Mouse (Mus musculus) kidney, postnatal 14 days (tissue): Measurements from ENCODE around the gene Zbtb8b.
"Not testable (repeated sequence)": the region's sequence is repeated elsewhere in the genome, so short reads cannot be mapped to it uniquely, and the experiment has no call there.

ENCODE experiments used
- DNase-seq: peaks from one replicate; pipeline ENCODE4 v3.0.0; 2022; ENCODE audit warnings: mixed read lengths

Zbtb8b gene

GRCm38 (mm10) chr4:129410991-129411390 lies 29.7 kb downstream of the Zbtb8b start:
- DNase-seq, result no peak

- DNase-seq, result not testable (repeated sequence)
Measured at GRCm38 (mm10) chr4:129410532-129410931, 30.1 kb downstream of the Zbtb8b start.

GRCm38 (mm10) chr4:129406447-129406846 lies 34.2 kb downstream of the Zbtb8b start:
- DNase-seq, result peak; percentile 86

DNA sequence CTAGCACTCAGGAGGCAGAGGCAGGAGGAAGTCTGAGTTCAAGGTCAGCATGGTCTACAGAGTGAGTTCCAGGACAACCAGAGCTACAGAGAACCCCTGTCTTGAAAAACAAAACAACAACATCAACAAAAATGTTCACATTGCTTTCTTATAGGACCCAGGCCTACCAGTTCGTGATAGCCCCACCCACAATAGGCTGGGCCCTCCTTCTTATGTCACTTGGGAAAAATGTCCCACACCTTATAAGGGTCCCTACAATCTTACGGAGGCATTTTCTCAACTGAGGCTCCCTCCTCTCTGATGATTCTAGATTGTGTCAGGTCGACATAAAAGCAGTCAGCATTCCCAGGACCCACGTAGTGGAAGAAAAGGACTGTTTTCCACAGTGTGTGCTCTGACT lies 40.8 kb downstream of the Zbtb8b start:
- DNase-seq, result no peak

DNA sequence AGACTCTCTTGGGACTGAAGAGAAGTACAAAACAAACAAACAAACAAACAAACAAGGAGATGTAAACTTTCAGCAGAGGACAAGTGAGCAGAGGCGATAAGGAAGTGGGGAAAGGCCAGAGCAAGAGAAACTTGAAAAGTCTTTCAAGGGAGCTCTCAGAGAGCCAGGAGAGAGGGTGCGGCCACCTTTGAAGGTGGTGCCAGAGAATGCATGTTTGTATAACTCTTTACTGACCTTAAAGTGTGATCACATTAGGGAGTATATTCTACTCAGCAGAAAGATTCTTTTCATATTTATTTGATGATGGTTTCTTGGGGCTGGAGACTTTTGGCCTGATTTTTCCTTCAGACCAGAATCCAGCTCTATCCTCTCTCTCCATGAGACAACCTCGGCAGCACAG lies 43.7 kb downstream of the Zbtb8b start:
- DNase-seq, result no peak

DNA sequence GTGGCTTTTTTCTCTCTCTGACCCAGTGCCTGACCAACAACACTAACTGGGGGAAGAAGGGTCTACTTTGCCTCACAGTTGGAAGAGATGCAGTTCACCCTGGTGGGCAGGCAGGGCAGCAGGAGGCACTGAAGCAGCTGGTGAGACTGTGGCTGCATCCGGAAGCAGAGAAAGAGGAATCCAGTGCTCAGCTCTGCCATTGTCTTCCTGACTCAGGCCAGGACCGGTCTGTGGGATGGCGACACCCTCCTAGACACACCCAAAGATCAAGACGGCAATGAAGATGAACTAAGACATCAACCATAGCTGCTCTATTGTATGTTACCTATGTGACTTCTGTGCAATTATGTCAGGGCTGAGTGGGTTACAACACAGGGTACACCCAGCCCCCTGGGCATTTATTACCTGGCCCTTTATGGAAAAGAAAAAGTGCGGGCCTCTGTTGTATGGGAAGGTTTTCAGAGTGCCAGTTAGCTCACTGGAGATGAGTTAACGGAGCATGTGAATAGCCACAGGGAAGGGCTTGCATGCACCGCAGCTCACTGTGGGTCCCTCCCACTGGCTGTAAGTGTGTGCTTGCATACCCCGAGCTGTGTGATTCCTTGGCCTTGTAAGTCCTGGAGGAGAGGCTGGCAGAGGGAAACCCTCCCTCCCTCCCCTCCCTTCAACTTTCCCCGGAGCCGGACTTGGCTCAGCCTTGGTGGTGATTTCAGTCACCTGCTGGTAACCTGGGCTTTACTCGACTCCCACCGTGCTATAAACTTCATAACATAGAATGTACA lies 46.4 kb downstream of the Zbtb8b start:
- DNase-seq, result no peak

- DNase-seq, result no peak
Measured at GRCm38 (mm10) chr4:129390936-129391557, 49.6 kb downstream of the Zbtb8b start.

GRCm38 (mm10) chr4:129390216-129390743 lies 50.4 kb downstream of the Zbtb8b start:
- DNase-seq, result no peak

DNA sequence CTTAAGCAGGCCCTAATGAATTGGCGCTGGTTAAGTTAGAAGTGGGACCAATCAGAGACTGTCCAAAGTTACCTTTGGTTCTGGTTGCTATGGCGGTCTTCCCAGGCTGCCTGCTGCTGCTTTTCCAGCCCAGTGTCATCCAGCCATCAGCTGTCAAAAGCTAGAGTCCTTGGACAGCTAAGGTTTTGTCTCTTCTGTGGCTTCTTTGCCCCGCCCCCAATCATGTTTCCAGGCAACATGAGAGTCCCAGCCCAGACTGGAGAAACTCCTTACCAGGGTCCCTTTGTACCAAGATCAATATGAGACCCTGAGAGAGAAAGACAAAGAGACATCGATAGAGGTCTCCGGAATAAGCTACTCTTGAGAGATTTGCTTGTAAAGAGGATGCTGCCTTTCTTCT lies 52.2 kb downstream of the Zbtb8b start:
- DNase-seq, result no peak

DNA sequence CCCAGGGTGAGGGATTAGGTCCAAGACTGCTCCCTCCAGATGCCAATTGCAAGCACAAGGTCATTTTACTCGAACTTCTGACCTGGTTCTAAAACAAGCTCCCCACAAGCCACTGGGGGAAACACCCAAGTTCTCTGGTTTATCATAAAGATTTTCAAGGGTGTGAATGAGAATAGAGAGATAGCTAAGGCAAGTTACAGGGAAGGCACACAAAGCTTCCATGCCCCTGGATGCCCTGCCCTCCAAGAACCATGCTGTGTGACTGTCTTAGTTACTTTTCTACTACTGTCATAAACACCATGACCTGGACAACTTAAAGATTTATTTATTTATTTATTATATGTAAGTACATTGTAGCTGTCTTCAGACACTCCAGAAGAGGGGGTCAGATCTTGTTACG lies 53.7 kb downstream of the Zbtb8b start:
- DNase-seq, result no peak

GRCm38 (mm10) chr4:129386269-129386946 lies 54.2 kb downstream of the Zbtb8b start:
- no peak for DNase-seq

- no peak for DNase-seq
Measured at GRCm38 (mm10) chr4:129385685-129386084, 55.0 kb downstream of the Zbtb8b start.

DNA sequence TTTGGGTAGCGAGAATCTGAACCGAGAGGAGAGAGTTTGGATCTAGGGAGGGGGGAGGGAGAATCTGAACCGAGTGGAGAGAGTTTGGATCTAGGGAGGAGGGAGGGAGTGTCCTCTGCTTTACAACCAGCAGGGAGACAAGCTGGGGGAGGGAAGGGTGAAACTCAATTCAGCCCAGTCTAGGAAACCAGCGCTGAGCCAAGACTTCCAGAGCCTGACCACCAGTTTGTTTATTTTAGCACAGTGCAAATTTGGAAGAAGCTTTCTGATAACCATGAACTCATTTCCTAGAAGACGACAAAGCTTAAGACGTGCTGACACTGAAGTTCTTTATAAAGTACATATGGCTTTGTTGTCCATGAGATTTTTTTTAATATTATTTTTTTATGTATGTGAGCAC lies 56.2 kb downstream of the Zbtb8b start:
- DNase-seq, result peak; percentile 72

GRCm38 (mm10) chr4:129383586-129383985 lies 57.1 kb downstream of the Zbtb8b start:
- no peak for DNase-seq

DNA sequence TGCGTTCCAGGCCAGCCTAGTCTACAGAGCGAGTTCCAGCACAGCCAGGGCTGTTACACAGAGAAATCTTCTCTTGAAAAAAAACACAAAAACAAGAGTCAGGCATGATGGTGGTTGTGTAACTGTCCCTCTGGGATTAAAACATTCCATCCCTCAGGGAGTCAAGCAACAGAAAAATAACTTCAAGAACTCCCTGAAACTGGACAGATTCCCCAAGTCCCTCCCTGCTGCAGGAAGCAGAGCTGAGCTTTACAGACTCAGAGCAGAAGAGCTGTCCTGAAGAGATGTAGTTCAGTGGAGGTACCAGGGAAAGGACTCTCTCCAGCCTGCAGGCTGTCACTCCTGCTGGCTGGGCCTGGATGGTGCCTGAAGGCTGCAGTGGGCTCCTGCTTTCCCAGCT lies 58.2 kb downstream of the Zbtb8b start:
- DNase-seq, result peak; percentile 52

- no peak for DNase-seq
Measured at GRCm38 (mm10) chr4:129382029-129382428, 58.6 kb downstream of the Zbtb8b start.

DNA sequence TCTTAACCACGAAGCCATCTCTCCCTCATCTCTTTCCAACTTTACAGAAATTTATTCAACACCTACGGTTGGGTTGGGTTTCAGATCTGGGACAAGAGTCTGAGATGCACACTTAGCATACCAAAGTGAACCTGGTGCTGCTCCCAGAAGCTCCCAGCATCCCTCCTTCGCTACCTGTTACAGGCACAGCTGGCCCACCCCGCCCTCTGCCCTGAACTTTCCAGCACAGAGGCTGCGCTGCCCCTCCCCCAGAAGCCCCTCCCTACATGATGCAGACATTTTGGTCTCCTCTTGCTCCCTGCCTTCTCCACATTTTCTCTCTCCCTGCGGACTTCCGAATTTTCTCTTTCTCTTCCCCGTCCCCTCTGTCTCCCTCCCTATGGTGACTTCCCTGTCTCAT lies 59.5 kb downstream of the Zbtb8b start:
- DNase-seq, result no peak

DNA sequence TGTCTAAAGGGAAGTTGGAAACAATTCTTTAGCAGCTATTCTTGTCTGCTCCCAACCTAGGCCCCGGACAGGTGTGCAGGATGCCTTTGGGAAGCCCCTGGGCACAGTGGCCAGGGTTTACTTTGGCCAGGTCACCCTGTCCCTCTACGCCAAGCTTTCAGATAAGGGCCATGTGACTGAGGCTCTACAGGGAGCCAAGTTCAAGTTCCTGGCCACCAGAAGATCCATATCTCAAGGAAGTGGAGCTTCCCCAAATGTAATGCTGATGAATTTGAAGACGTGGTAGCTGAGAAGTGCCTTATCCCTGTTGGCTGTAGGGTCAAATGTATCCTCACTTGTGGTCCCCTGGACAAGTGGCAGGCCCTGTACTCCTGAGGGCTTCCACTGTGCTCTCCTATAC lies 60.8 kb downstream of the Zbtb8b start:
- DNase-seq, result no peak

GRCm38 (mm10) chr4:129377601-129378390 lies 62.9 kb downstream of the Zbtb8b start, which contains the start of gene Zbtb8a:
Gene Zbtb8a (minus strand): TSS chr4:129378116.
- peak; percentile 64 for DNase-seq

DNA sequence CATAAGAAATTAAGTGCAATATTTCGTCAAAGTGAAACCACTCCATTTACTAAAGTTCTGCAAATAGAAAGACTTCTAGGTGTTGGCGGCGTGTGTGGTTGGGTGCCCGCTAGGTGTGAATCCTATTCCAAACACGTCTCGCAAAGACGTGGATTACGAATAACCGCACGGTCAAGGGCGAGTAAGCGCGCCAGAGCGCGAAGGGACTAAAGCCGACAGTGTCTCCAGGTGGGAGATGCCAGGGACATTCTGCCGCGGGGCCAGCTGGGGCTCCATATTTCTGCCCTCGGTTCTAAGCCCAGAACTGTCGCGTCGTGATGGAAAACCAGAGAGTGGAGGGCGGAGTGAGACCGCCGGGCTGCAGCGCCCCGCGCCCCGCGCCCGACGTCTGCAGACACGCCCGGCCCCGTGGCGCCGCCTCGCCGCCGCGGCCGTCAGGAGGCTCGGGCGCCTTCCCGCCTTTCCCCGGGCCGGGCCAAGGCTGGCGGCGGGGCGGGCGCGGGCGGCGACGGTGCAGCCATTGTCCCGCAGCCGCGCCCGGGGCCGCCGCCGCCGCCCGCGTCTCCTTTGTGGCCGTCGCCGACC lies 63.6 kb downstream of the Zbtb8b start:
- DNase-seq, result peak; percentile 70

- DNase-seq, result no peak
Measured at GRCm38 (mm10) chr4:129375821-129376220, 64.8 kb downstream of the Zbtb8b start.
